Mouse (Mus musculus) kidney, postnatal 36 days (tissue): Measurements from ENCODE around the gene Ssbp4.
A peak's percentile ranks its signal among the peaks of the same experiment; 100 is the strongest.

ENCODE experiments used
- DNase-seq, 2 experiments: peaks; one replicate each; pipeline ENCODE4 v3.0.0; 2021 to 2022; ENCODE audit warnings: mixed read lengths in 2 of 2

Ssbp4 gene

GRCm38 (mm10) chr8:70630532-70631381 lies 22.1 kb upstream of the Ssbp4 start:
- peak; percentile 87 to 89 for DNase-seq

GRCm38 (mm10) chr8:70629574-70630531 lies 21.2 kb upstream of the Ssbp4 start:
- peak; percentile 73 to 86 for DNase-seq

DNA sequence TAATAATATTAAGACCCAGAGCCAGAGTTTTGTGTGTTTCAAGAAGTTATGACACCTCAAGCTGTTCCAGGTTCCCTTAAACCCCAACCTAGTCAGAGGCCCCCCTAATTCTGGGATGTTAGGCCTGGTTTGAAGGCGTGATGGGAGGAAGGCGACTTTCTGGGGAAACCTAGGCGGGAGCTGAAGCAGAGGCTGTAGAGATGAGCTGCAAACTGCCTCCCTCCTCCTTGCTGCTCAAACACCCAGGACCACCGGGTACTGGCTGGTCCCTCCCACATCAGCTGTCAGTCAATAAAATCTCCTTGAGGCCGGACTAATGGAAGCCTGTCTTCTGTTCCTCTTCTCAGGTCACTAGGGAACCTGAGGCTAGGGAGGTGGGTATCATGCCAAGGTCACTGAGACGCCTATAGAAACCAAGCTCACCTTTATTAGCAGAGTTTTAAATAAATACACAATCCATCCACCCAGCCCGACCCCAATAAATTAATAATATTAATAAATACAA lies 20.4 kb upstream of the Ssbp4 start:
- DNase-seq, result no peak

DNA sequence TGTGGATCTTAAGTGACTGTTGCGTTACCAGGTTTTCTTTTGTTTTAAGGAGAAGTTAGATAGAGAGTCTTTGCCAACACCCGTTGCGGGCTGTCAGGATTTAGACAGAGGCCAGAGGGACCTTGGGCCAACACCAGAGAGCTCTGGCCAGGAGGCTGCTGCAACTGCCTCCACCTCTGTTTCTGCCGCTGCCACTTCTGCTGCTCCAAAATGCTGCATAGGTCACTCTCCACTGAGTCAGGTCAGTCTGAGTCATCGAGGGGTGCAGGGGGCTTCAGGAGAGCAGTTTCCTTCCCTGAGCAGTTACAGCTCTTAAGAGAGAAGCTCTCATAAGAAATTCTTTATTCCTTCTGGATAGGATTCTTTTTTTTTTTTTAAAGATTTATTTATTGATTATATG lies 18.4 kb upstream of the Ssbp4 start:
- DNase-seq, result no peak

- DNase-seq, result peak; percentile 71 to 90
These were observed 16.4 kb upstream of the Ssbp4 start for GRCm38 (mm10) chr8:70625104-70625503.

GRCm38 (mm10) chr8:70622220-70622619 lies 13.5 kb upstream of the Ssbp4 start:
- DNase-seq, result no peak

GRCm38 (mm10) chr8:70618888-70619334 lies 10.2 kb upstream of the Ssbp4 start:
- DNase-seq, result peak in 1 of 2 experiments; percentile 65

DNA sequence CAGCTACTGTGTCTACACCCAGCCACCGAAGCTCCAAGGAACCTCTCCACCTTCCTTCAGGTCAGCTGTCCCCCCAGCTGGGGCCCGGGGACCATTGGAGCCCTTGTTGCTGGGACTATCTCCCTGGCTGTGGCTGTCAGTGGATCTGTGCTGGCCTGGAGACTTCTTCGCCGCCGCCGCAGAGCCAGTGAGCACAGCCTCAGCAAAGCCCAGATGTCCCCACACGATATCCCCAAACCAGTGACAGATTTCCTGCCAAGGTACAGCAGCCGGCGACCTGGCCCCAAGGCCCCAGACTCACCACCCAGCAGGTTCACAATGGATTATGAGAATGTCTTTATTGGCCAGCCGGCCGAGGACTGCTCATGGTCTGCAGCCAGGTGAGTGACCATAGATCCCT lies 9.3 kb upstream of the Ssbp4 start:
- DNase-seq, result no peak

GRCm38 (mm10) chr8:70616645-70617044 lies 8.0 kb upstream of the Ssbp4 start:
- no peak for DNase-seq

- no peak for DNase-seq
These were observed 7.2 kb upstream of the Ssbp4 start, which contains the start of gene Lrrc25 for GRCm38 (mm10) chr8:70615894-70616293. TSS of gene Lrrc25 (plus strand) at chr8:70616155.

- DNase-seq, result no peak
These were observed 6.6 kb upstream of the Ssbp4 start for GRCm38 (mm10) chr8:70615281-70615680.

DNA sequence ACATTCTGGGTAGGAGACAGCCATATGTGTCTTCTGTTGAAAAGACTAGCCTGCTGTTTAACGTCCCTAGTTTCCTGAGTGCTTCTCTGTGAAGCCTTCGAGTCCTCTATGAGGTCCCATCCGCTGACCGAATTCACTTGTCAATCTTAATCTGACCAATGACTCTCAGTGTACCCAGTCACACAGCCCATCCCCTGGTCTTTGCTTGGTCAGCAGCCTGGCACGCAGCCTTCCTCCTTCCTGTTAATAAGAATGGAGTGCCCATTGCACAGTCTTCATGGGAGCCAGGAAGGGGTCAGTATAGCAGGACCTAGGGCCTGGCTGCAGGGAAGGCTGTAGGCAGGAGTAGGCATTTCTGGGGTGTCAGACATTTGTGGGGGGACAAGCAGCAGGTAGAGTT lies 5.8 kb upstream of the Ssbp4 start:
- no peak for DNase-seq

DNA sequence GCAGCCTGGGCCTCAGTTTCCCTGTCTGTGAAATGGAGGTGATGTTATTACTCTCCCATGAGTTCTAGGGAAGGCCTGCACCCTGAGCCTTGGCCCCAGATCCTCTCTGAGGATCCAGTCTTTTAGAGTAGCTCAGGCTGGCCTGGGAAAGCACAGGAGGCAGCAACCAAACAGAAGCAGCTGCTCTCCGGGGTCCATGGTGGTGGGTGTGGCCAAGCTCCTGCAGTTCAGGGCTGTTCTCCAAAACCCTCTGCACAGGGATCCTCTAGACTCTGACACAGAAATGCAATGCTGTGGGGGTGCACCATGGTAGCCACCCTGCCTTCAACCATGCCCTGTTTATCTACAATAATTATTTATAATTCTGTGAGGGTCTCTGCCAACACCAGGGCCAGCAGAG lies 5.1 kb upstream of the Ssbp4 start:
- DNase-seq, result no peak

- DNase-seq, result peak; percentile 86 to 93
These were observed 3.2 kb upstream of the Ssbp4 start for GRCm38 (mm10) chr8:70611849-70612248.

DNA sequence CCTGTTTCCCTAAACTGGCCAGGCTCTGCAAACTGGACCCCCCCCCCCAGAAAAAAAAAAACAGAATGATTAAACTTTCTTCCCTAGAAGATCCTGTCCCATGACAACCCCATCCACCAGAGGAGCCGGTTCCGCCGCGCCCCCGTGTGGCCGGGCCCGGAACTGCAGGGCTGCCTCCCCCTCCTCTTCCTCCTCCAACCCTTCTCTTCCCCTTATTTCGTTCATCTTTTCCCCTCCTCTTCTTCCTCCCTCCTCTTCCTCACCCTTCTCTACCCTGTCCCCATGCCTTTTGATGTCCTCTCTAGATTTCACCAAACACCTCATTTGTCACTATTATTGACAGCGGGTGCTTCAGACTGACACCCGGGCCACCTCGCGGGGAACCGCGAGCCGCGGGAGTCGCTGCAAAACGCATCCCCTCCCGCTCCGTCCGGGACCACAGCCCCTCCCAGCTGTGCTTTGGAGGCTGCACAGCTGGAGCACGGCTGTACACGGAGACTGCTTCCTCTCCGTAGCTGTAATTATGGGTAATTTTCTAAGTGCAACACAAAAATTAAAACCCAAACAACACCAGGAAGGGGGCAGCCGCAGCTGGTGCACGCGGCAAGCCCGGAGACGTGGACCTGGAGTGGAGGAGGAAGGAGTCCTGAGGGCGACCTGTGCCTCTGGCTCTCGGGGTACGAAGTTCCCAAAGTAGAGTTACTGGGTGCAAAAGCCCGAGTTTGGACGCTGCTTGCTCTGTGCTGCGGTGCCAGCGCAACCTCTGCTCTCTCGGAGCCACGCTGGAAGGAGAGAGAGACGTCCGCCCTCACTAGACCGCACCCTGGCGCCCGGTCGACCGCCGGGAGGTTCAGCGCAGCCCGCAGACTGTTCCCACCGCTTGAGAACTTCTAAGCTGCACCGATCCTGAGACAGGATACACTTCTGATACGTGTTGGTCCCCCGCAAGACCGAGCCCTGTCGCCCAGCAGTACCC lies 2.4 kb upstream of the Ssbp4 start:
- DNase-seq, result peak; percentile 77 to 91

- peak; percentile 91 to 95 for DNase-seq
These were observed 1.4 kb upstream of the Ssbp4 start for GRCm38 (mm10) chr8:70609849-70610795.

DNA sequence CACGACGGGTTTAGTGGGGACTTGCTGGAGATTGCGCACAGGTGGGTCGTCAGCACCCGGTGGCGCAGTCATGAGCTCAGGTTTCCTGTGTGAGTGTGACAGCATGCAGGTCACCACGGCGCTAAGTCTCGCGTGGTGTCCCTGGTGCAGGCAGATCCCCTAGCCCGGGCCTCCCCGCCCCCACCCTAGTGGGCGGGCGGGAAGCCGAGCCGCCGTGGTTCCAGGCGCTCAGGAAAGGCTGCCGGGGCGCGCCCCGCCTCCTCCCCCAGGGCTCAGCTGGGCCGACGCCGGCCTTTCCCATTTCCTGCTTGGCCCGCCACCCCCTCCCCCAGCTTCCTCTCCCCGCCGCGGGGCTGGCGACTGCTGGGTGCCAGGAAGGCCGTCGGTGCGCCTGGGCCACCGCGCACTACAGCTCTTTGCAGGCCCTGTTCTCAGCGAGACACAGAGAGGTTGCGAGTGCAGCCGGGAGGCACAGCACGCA lies 736 bp upstream of the Ssbp4 start:
- peak; percentile 92 to 94 for DNase-seq

GRCm38 (mm10) chr8:70607898-70608748 lies 549 bp downstream of the Ssbp4 start:
- peak in 1 of 2 experiments; percentile 68 for DNase-seq

DNA sequence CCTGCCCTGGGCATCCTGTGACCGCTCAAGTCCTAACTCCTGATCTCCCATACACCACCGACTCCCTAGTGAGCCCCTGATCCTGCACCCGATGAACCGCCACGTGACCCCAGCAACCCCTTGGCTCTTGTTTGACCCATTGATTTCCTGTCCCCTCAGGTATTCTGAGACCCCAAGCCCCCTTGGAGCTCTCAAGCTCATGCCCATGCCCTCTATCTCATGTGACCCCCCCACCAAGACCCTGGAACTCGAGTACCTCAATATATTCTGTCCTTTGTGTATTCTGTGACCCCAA lies 1.1 kb downstream of the Ssbp4 start:
- no peak for DNase-seq
